Comparison of ENCODE assay signal across 8 mouse cellular contexts in genomic region chr8:120230715-120231614, GRCm38 (mm10). TPM values are rescaled to one million over a fixed set of nuclear protein-coding genes. Genes with fewer than 3 reads are reported as not detected.
DNase-seq lines count a peak whose midpoint lies in the region; ATAC-seq and TF ChIP-seq lines count a peak whose summit lies in the region.

No protein-coding gene starts in this region.

- ATAC-seq in forebrain, embryonic 15.5 days (replicated peaks), result no peak
- no peak for ATAC-seq in erythroblast, adult 5-6 weeks (replicated peaks; ENCODE audit: low FRiP score, poor library complexity, severe bottlenecking)

- H3K27ac ChIP-seq in gastrocnemius, adult 2 months, result peak overlapping the region; percentile 84
- H3K27ac ChIP-seq in forebrain, embryonic 15.5 days (replicated peaks), result no peak overlapping the region
- peak overlapping the region; percentile 88 for H3K27ac ChIP-seq in midbrain, embryonic 10.5 days (replicated peaks)

- H3K4me2 ChIP-seq in forebrain, embryonic 15.5 days (replicated peaks), result peak overlapping the region; percentile 87

- H3K4me3 ChIP-seq in gastrocnemius, adult 2 months, result peak overlapping the region; percentile 83
- H3K4me3 ChIP-seq in forebrain, embryonic 15.5 days, result peak overlapping the region; percentile 59
- peak overlapping the region; percentile 75 for H3K4me3 ChIP-seq in midbrain, embryonic 10.5 days

- 0 out of 2 replicates have a peak overlapping the region, but pooled peaks have one; percentile 12 for H3K9ac ChIP-seq in forebrain, embryonic 15.5 days (replicated peaks)

- no peaks in the 10 kb centered on the region for H3K36me3 ChIP-seq in forebrain, embryonic 15.5 days
- peaks cover 13% of the 10 kb centered on the region for H3K36me3 ChIP-seq in midbrain, embryonic 10.5 days

- peaks cover 6% of the 10 kb centered on the region; the same call in 1 of the 2 replicates for H3K27me3 ChIP-seq in forebrain, embryonic 15.5 days
- peaks cover 65% of the 10 kb centered on the region for H3K27me3 ChIP-seq in midbrain, embryonic 10.5 days (ENCODE audit: low read depth, poor library complexity, severe bottlenecking)

- H3K9me3 ChIP-seq in forebrain, embryonic 15.5 days, result no peaks in the 10 kb centered on the region
- H3K9me3 ChIP-seq in midbrain, embryonic 10.5 days (replicated peaks), result no peaks in the 10 kb centered on the region

- peak; percentile 20; the same call in 1 of the 2 replicates for TF ChIP-seq CTCF in gastrocnemius, adult 2 months (IDR thresholded peaks at IDR 0.05)

- DNase-seq in gastrocnemius, adult 2 months, result peak; percentile 47
- no peak for DNase-seq in gastrocnemius, adult 18-20 months (ENCODE audit: low spot score)
- peak; percentile 37 for DNase-seq in kidney, adult 18-20 months
- no peak for DNase-seq in midbrain, embryonic 10.5 days (ENCODE audit: low spot score)
- DNase-seq in urinary bladder, adult 2 months (ENCODE audit: low spot score), result no peak
- DNase-seq in cerebellum, adult 18-20 months, result no peak

- peaks cover 73% of the 10 kb centered on the region for H3K4me1 ChIP-seq in forebrain, embryonic 15.5 days
- H3K4me1 ChIP-seq in midbrain, embryonic 10.5 days, result peaks cover 87% of the 10 kb centered on the region

- 53% methylated on average over 18 of the region's 18 CpGs for whole genome bisulfite sequencing in forebrain, embryonic 15.5 days
- WGBS in midbrain, embryonic 10.5 days, result 31% methylated on average over 18 of the region's 18 CpGs

- intact Hi-C loops in gastrocnemius, adult 2 months (cut with DNase I), result loop anchor here (2.0 to 5.0 kb wide), 2 partner anchors 20 to 36 kb away; no protein-coding TSS in a partner anchor

RNA-seq across cellular contexts. Expression of gene Gse1, which starts 2.7 kb away (rescaled TPM):
- 10 to 100 TPM; 26.5 to 37.3 TPM for total RNA-seq in gastrocnemius, adult 2 months (2021)
- total RNA-seq in gastrocnemius, adult 18-20 months (2021), result 10 to 100 TPM; 28.9 to 32.6 TPM
- 31.3 and 32.7 TPM in 2 replicates for polyA plus RNA-seq in forebrain, embryonic 15.5 days (2015; fragmentation: Nextera tagmentation; extraction: Ambion mirVana)
- 12.7 and 15.6 TPM in 2 replicates for polyA plus RNA-seq in midbrain, embryonic 10.5 days (2016; fragmentation: Nextera tagmentation; extraction: Ambion mirVana)
- 27.5 and 30.2 TPM in 2 replicates for polyA plus RNA-seq in urinary bladder, adult 2 months (2012; rRNA removed)
- 23.2 and 30.0 TPM in 2 replicates for total RNA-seq in erythroblast, adult 5-6 weeks (2015; ENCODE audit: low replicate concordance)
- 37.8 and 38.3 TPM in 2 replicates for total RNA-seq in erythroblast, adult 5-6 weeks (2017; ENCODE audit: low replicate concordance)

RNA-seq across cellular contexts. Expression of gene Fam92b, which starts 53.7 kb away (rescaled TPM):
- total RNA-seq in gastrocnemius, adult 2 months (2021), result not detected
- total RNA-seq in gastrocnemius, adult 18-20 months (2021), result not detected
- polyA plus RNA-seq in forebrain, embryonic 15.5 days (2015; fragmentation: Nextera tagmentation; extraction: Ambion mirVana), result 0.88 and 1.2 TPM in 2 replicates
- 2.6 and 3.3 TPM in 2 replicates for polyA plus RNA-seq in midbrain, embryonic 10.5 days (2016; fragmentation: Nextera tagmentation; extraction: Ambion mirVana)
- polyA plus RNA-seq in urinary bladder, adult 2 months (2012; rRNA removed), result not detected in 2 replicates
- not detected in 2 replicates for total RNA-seq in erythroblast, adult 5-6 weeks (2015; ENCODE audit: low replicate concordance)
- total RNA-seq in erythroblast, adult 5-6 weeks (2017; ENCODE audit: low replicate concordance), result not detected in 2 replicates

Comparison
In these comparisons a context has a peak if more than half of its experiments do, and no peak if none do; other contexts are left out.
1. DNase-seq: peak in gastrocnemius, adult 2 months (single experiment) and kidney, adult 18-20 months (single experiment); none in gastrocnemius, adult 18-20 months (single experiment), midbrain, embryonic 10.5 days (single experiment), urinary bladder, adult 2 months (single experiment) and cerebellum, adult 18-20 months (0 of 2).
2. Peak in every context shown above with its lines, with median percentiles within 50 percentile points of each other: H3K4me3 ChIP-seq.